Mouse (Mus musculus): Measurements from ENCODE around the gene Ehd4.

DNA sequence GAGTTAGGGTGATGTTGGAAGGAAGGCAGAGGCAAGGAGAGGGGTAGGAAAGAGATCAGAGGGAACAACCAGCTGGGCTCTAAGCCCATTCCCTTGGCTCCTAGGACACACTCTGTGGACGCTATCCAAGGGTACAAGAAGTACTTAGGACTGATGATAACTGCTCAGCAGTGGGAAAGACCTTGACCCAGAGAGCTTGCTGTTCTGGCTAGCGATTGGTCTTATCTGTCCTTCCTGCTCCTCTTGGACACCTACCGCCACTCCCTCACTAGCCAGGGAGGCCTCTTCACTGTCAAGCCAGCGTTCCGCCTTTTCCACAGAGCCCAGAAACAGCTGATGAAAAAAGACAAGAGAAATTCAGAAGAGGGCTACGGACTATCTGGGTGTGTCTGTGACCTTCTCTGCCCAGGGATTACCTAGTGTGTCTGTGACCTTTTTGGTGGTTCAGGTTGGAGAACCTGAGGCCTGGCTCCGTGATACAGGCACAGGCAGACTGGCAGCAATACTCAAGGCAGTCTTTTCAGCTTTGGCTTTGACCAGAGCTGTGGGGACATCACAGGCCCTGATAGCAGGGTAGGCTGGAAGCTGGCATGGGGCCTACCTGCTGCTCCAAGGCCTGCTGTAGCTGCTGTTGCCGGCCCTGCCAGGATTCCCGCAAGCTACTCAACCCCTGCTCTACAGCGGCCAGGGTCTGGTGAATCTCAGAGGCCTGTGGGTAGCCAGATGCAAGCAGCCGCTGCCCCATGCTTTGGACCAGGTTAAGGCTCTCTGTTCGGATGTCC, 99.4 kb downstream of the Ehd4 start:
- TF ChIP-seq CTCF (conservative IDR thresholded peaks at IDR 0.05; ENCODE audit: low read length), result no peak
- TF ChIP-seq POU5F1 (IDR thresholded peaks at IDR 0.05; ENCODE audit: borderline replicate concordance, low read length), result no peak
- TF ChIP-seq NANOG (IDR thresholded peaks at IDR 0.05; ENCODE audit: borderline replicate concordance, low read length), result no peak

All from E14TG2a.4 (cell line).